Mouse (Mus musculus) liver, embryonic 14.5 days (tissue): ENCODE results near the gene Dolpp1.

Source experiments
- CTCF ChIP-seq: IDR thresholded peaks from 2 replicates; pipeline ENCODE4 v1.5.1; 2016; ENCODE audit warnings: antibody characterized with exemption, low read depth, control low read depth
- EP300 ChIP-seq: IDR thresholded peaks from 2 replicates; pipeline ENCODE4 v1.6.1; 2016; ENCODE audit warnings: antibody characterized with exemption, low read depth

- TF ChIP-seq CTCF (no peak), EP300 (no peak)
Observed at GRCm38 (mm10) chr2:30445312-30445711, 53.3 kb downstream of the Dolpp1 start.
